Mouse (Mus musculus) cerebellum, adult 11 months (tissue): Measurements from ENCODE around the gene Pofut1.
"Not testable (repeated sequence)": the region's sequence is repeated elsewhere in the genome, so short reads cannot be mapped to it uniquely, and the experiment has no call there.

ENCODE experiments used
- DNase-seq: peaks from one replicate; pipeline ENCODE4 v3.0.0; 2022

Gene Pofut1

GRCm38 (mm10) chr2:153239021-153239859, 2.1 kb upstream of the Pofut1 start:
- no peak for DNase-seq

GRCm38 (mm10) chr2:153239860-153240480, 1.4 kb upstream of the Pofut1 start:
- no peak for DNase-seq

GRCm38 (mm10) chr2:153240701-153241235, 565 bp upstream of the Pofut1 start:
- DNase-seq: no peak

GRCm38 (mm10) chr2:153242156-153242555, 823 bp downstream of the Pofut1 start:
- no peak for DNase-seq

GRCm38 (mm10) chr2:153249751-153250150, 8.4 kb downstream of the Pofut1 start:
- DNase-seq: no peak

- no peak for DNase-seq
These were observed 15.3 kb downstream of the Pofut1 start for GRCm38 (mm10) chr2:153256604-153257003.

GRCm38 (mm10) chr2:153259030-153259863, 17.9 kb downstream of the Pofut1 start:
- DNase-seq: no peak

GRCm38 (mm10) chr2:153259864-153260674, 18.7 kb downstream of the Pofut1 start:
- no peak for DNase-seq

- DNase-seq: no peak
These were observed 21.7 kb downstream of the Pofut1 start for GRCm38 (mm10) chr2:153263053-153263452.

- no peak for DNase-seq
These were observed 26.0 kb downstream of the Pofut1 start for GRCm38 (mm10) chr2:153267331-153267730.

GRCm38 (mm10) chr2:153270231-153270915, 29.0 kb downstream of the Pofut1 start:
- DNase-seq: not testable (repeated sequence)

GRCm38 (mm10) chr2:153274200-153274918, 33.0 kb downstream of the Pofut1 start:
- not testable (repeated sequence) for DNase-seq

GRCm38 (mm10) chr2:153274919-153275247, 33.5 kb downstream of the Pofut1 start:
- no peak for DNase-seq

- not testable (repeated sequence) for DNase-seq
These were observed 34.2 kb downstream of the Pofut1 start for GRCm38 (mm10) chr2:153275577-153275976.

- no peak for DNase-seq
These were observed 35.1 kb downstream of the Pofut1 start for GRCm38 (mm10) chr2:153276440-153276839.

GRCm38 (mm10) chr2:153276846-153277245, 35.5 kb downstream of the Pofut1 start:
- not testable (repeated sequence) for DNase-seq

- DNase-seq: no peak
These were observed 37.0 kb downstream of the Pofut1 start for GRCm38 (mm10) chr2:153278357-153278756.

- no peak for DNase-seq
These were observed 42.6 kb downstream of the Pofut1 start for GRCm38 (mm10) chr2:153283919-153284318.

- DNase-seq: no peak
These were observed 45.2 kb downstream of the Pofut1 start for GRCm38 (mm10) chr2:153286524-153286923.

- DNase-seq: no peak
These were observed 46.5 kb downstream of the Pofut1 start for GRCm38 (mm10) chr2:153287835-153288234.
